8 mouse cellular contexts compared by ENCODE assay signal in the genomic region with DNA sequence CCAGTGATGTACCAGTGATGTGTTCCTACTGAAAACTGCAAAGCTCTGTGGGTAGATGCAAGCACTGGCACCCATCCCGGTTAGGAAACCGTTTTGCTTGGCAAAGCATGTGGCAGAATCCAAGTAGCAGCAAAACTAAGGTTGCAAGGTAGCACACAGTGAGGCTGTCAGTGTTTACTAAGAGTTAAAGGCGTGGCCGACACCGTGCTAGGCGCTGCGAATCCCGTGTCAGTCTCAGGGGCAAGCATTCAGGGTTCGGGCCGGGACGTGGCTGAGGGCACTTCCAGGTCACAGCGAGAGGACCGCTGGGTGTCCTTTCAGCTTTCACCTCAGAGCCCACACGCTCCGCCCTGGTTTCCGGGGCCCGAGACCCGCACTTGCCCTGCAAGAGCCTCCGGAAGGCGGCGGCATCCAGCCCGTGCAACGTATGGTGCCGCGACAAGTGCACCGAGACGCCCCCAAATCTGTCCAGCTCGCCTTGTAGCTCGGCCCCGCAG. TPM values are rescaled to one million over a fixed set of nuclear protein-coding genes. Genes with fewer than 3 reads are reported as not detected.
A peak's percentile ranks its signal among the peaks of the same experiment; 100 is the strongest.
DNase-seq lines count a peak whose midpoint lies in the region; ATAC-seq and TF ChIP-seq lines count a peak whose summit lies in the region.

No protein-coding gene starts in this region.

- no peaks in the 10 kb centered on the region for H3K9me3 ChIP-seq in heart, embryonic 11.5 days (replicated peaks; ENCODE audit: control insufficient read depth, low read length)
- H3K9me3 ChIP-seq in CH12.LX (replicated peaks; ENCODE audit: low read length) = no peaks in the 10 kb centered on the region
- H3K9me3 ChIP-seq in hindbrain, embryonic 12.5 days (replicated peaks) = no peaks in the 10 kb centered on the region
- no peaks in the 10 kb centered on the region for H3K9me3 ChIP-seq in limb, embryonic 14.5 days (ENCODE audit: control insufficient read depth, low read length)
- H3K9me3 ChIP-seq in midbrain, postnatal 0 days (ENCODE audit: low read length) = no peaks in the 10 kb centered on the region

- H3K27me3 ChIP-seq in heart, embryonic 11.5 days (ENCODE audit: control insufficient read depth, insufficient read depth, low read length) = no peaks in the 10 kb centered on the region
- no peaks in the 10 kb centered on the region for H3K27me3 ChIP-seq in CH12.LX (replicated peaks)
- H3K27me3 ChIP-seq in hindbrain, embryonic 12.5 days = no peaks in the 10 kb centered on the region
- H3K27me3 ChIP-seq in limb, embryonic 14.5 days (ENCODE audit: control insufficient read depth, insufficient read depth, low read length) = no peaks in the 10 kb centered on the region
- H3K27me3 ChIP-seq in midbrain, postnatal 0 days (ENCODE audit: insufficient read depth, low read length) = no peaks in the 10 kb centered on the region

- H3K4me1 ChIP-seq in heart, embryonic 11.5 days (ENCODE audit: control insufficient read depth, insufficient read depth, low read length) = peaks cover 8% of the 10 kb centered on the region; the same call in 1 of the 2 replicates
- peaks cover 7 to 29% of the 10 kb centered on the region in 2 experiments for H3K4me1 ChIP-seq in CH12.LX (ENCODE audit: control insufficient read depth in 1 of 2, insufficient read depth in 2 of 2)
- peaks cover 17% of the 10 kb centered on the region for H3K4me1 ChIP-seq in hindbrain, embryonic 12.5 days
- H3K4me1 ChIP-seq in limb, embryonic 14.5 days (ENCODE audit: control insufficient read depth, insufficient read depth, low read length) = peaks cover 11% of the 10 kb centered on the region
- peaks cover 4% of the 10 kb centered on the region; the same call in 1 of the 2 replicates for H3K4me1 ChIP-seq in midbrain, postnatal 0 days (ENCODE audit: insufficient read depth, low read length)

- H3K27ac ChIP-seq in heart, embryonic 11.5 days (ENCODE audit: low read depth, low read length) = peak overlapping the region; percentile 88
- H3K27ac ChIP-seq in CH12.LX (ENCODE audit: insufficient read depth, low read depth) = peak overlapping the region; percentile 53
- peak overlapping the region; percentile 78 for H3K27ac ChIP-seq in hindbrain, embryonic 12.5 days
- H3K27ac ChIP-seq in limb, embryonic 14.5 days (replicated peaks; ENCODE audit: low read depth, low read length) = peak overlapping the region; percentile 85
- peak overlapping the region; percentile 89 for H3K27ac ChIP-seq in midbrain, postnatal 0 days (ENCODE audit: low read depth, low read length)

- in situ Hi-C loops in CH12.LX (cut with MboI; ENCODE audit: low pct_ligation_motif_present, low pct_unique_long_range_greater_than_20kb, low sequenced_read_pairs) = loop anchor here (10.0 kb wide), 1 partner anchor 94 kb away; no protein-coding TSS in a partner anchor

- no peak for TF ChIP-seq RAD21 in CH12.LX (IDR thresholded peaks at IDR 0.05; ENCODE audit: low read depth, low read length)

- peak overlapping the region; percentile 84 for H3K9ac ChIP-seq in heart, embryonic 11.5 days (ENCODE audit: low read depth, low read length)
- peak overlapping the region; percentile 70 for H3K9ac ChIP-seq in CH12.LX (ENCODE audit: insufficient read depth, low read depth)
- peak overlapping the region; percentile 78 for H3K9ac ChIP-seq in hindbrain, embryonic 12.5 days
- peak overlapping the region; percentile 82 for H3K9ac ChIP-seq in limb, embryonic 14.5 days (ENCODE audit: low read depth, low read length, severe bottlenecking)
- H3K9ac ChIP-seq in midbrain, postnatal 0 days (replicated peaks; ENCODE audit: low read length, poor library complexity, severe bottlenecking) = peak overlapping the region; percentile 64

- 0% methylated on average over 30 of the region's 30 CpGs for WGBS in heart, embryonic 11.5 days (ENCODE audit: insufficient replicate concordance)
- WGBS in hindbrain, embryonic 12.5 days = under 1% methylated on average over 29 of the region's 30 CpGs
- under 1% methylated on average over 30 of the region's 30 CpGs for WGBS in limb, embryonic 14.5 days
- under 1% methylated on average over 30 of the region's 30 CpGs for WGBS in midbrain, postnatal 0 days

- peak in 1 of 2 experiments; percentile 6; a peak in 1 of 4 replicates for TF ChIP-seq CTCF in CH12.LX (conservative IDR thresholded peaks at IDR 0.05 in 1 of 2, IDR thresholded peaks at IDR 0.05 in 1 of 2; ENCODE audit: low read depth in 2 of 2, low read length in 2 of 2)
- peak; percentile 50 for TF ChIP-seq CTCF in midbrain, postnatal 0 days (IDR thresholded peaks at IDR 0.05)

- DNase-seq in heart, postnatal 4 days = no peak
- peak; percentile 73 for DNase-seq in CH12.LX (ENCODE audit: extremely low read depth)
- DNase-seq in c-Kit-positive CD71-positive TER-119-negative erythroid progenitor cells, embryonic 14.5 days (ENCODE audit: low read depth) = peak; percentile 50
- DNase-seq in limb, embryonic 14.5 days (ENCODE audit: low spot score) = no peak
- DNase-seq in midbrain, postnatal 0 days (ENCODE audit: low spot score) = peak; percentile 54
- DNase-seq in Muller cell, postnatal 12 days (ENCODE audit: inconsistent ontology term) = no peak

- peak overlapping the region; percentile 74 for H3K4me2 ChIP-seq in heart, embryonic 11.5 days
- peak overlapping the region; percentile 72 for H3K4me2 ChIP-seq in CH12.LX (ENCODE audit: insufficient read depth, low read depth, poor library complexity, severe bottlenecking)
- H3K4me2 ChIP-seq in hindbrain, embryonic 12.5 days (replicated peaks) = peak overlapping the region; percentile 82
- H3K4me2 ChIP-seq in limb, embryonic 14.5 days (replicated peaks; ENCODE audit: low read depth, low read length, severe bottlenecking) = peak overlapping the region; percentile 83
- peak overlapping the region; percentile 64 for H3K4me2 ChIP-seq in midbrain, postnatal 0 days (ENCODE audit: low read depth, low read length, poor library complexity, severe bottlenecking)

- ATAC-seq in heart, embryonic 11.5 days (replicated peaks; ENCODE audit: insufficient number of reproducible peaks, low FRiP score, low TSS enrichment) = no peak; the same call in 1 of the 2 replicates
- ATAC-seq in hindbrain, embryonic 12.5 days (ENCODE audit: low FRiP score) = peak; percentile 24
- ATAC-seq in limb, embryonic 14.5 days (ENCODE audit: low FRiP score, low read depth) = no peak; the same call in 1 of the 2 replicates
- ATAC-seq in midbrain, postnatal 0 days (ENCODE audit: low FRiP score) = no peak

- TF ChIP-seq POLR2A in CH12.LX (IDR thresholded peaks at IDR 0.05; ENCODE audit: low read depth, low read length) = no peak
- TF ChIP-seq POLR2A in limb, embryonic 14.5 days (IDR thresholded peaks at IDR 0.05; ENCODE audit: borderline replicate concordance, extremely low read depth, insufficient read depth, insufficient read length) = no peak

- H3K79me2 ChIP-seq in CH12.LX (replicated peaks; ENCODE audit: control insufficient read depth, extremely low read depth, insufficient read depth, poor library complexity, severe bottlenecking) = peaks cover 27% of the 10 kb centered on the region

- no peaks in the 10 kb centered on the region for H3K36me3 ChIP-seq in heart, embryonic 11.5 days (ENCODE audit: control insufficient read depth, insufficient read depth, low read length)
- peaks cover 0 to 18% of the 10 kb centered on the region in 2 experiments for H3K36me3 ChIP-seq in CH12.LX (replicated peaks in 1 of 2; ENCODE audit: control insufficient read depth in 1 of 2, insufficient read depth in 1 of 2, low read length in 1 of 2)
- H3K36me3 ChIP-seq in hindbrain, embryonic 12.5 days = no peaks in the 10 kb centered on the region
- no peaks in the 10 kb centered on the region for H3K36me3 ChIP-seq in limb, embryonic 14.5 days (ENCODE audit: control insufficient read depth, insufficient read depth, low read length)
- no peaks in the 10 kb centered on the region for H3K36me3 ChIP-seq in midbrain, postnatal 0 days (ENCODE audit: insufficient read depth, low read length)

- dilution Hi-C loops in CH12.LX (cut with MboI; ENCODE audit: extremely low pct_ligation_motif_present, extremely low pct_unique_long_range_greater_than_20kb, low sequenced_read_pairs) = no loop called here

- H3K4me3 ChIP-seq in heart, embryonic 11.5 days (ENCODE audit: low read depth, low read length) = peak overlapping the region; percentile 77
- peak overlapping the region; percentile 78 to 83 (median 82) for H3K4me3 ChIP-seq in CH12.LX (replicated peaks in 1 of 3; ENCODE audit: low read depth in 2 of 3, low read length in 2 of 3, poor library complexity in 1 of 3)
- H3K4me3 ChIP-seq in hindbrain, embryonic 12.5 days = peak overlapping the region; percentile 97
- H3K4me3 ChIP-seq in limb, embryonic 14.5 days (replicated peaks; ENCODE audit: low read length) = peak overlapping the region; percentile 94
- peak overlapping the region; percentile 67 for H3K4me3 ChIP-seq in midbrain, postnatal 0 days (ENCODE audit: low read depth, low read length)

- TF ChIP-seq EP300 in CH12.LX (IDR thresholded peaks at IDR 0.05; ENCODE audit: low read length) = no peak

TF ChIP-seq in CH12.LX, 34 proteins besides CTCF, POLR2A, EP300 and RAD21 (continues in another document):
- peak; percentile 45; the same call in 1 of the 2 replicates for TF ChIP-seq TBP (conservative IDR thresholded peaks at IDR 0.05; ENCODE audit: low read depth, low read length)
- peak; percentile 61; the same call in 1 of the 2 replicates for TF ChIP-seq UBTF (IDR thresholded peaks at IDR 0.05; ENCODE audit: low read depth, low read length)

RNA-seq across cellular contexts. Expression of gene Spata5, which starts 0.7 kb away (rescaled TPM):
- 27.8 TPM in 2 replicates for polyA plus RNA-seq in heart, embryonic 11.5 days (2014; fragmentation: Nextera tagmentation; extraction: Ambion mirVana)
- total RNA-seq in heart, postnatal 4 days (2021) = 10 to 100 TPM; 25.4 to 28.9 TPM
- total RNA-seq in CH12.LX (2012; rRNA removed) (35.0 and 52.0 TPM in 2 replicates), CH12.LX (2014; rRNA removed) (49.7 and 66.1 TPM in 2 replicates)
- 43.8 and 52.9 TPM in 2 replicates for polyA plus RNA-seq in CH12.LX (2012; ENCODE audit: insufficient read length, low read depth)
- polyA plus RNA-seq in hindbrain, embryonic 12.5 days (2016; fragmentation: Nextera tagmentation; extraction: Ambion mirVana) = 31.0 and 35.3 TPM in 2 replicates
- 5.7 and 9.6 TPM in 2 replicates for polyA plus RNA-seq in limb, embryonic 14.5 days (2012; rRNA removed)
- polyA plus RNA-seq in limb, embryonic 14.5 days (2014; fragmentation: Nextera tagmentation; extraction: Ambion mirVana) = 39.9 and 40.2 TPM in 2 replicates
- total RNA-seq in midbrain, postnatal 0 days (2014; rRNA removed) = 17.4 and 19.5 TPM in 2 replicates
- 18.9 and 20.2 TPM in 2 replicates for polyA plus RNA-seq in midbrain, postnatal 0 days (2015; fragmentation: Nextera tagmentation; extraction: Ambion mirVana)

RNA-seq across cellular contexts. Expression of gene Nudt6, which starts 1.0 kb away (rescaled TPM):
- 8.2 and 13.2 TPM in 2 replicates for polyA plus RNA-seq in heart, embryonic 11.5 days (2014; fragmentation: Nextera tagmentation; extraction: Ambion mirVana)
- 10 to 100 TPM; 15.0 to 15.1 TPM for total RNA-seq in heart, postnatal 4 days (2021)
- total RNA-seq in CH12.LX (2012; rRNA removed) (7.7 and 9.4 TPM in 2 replicates), CH12.LX (2014; rRNA removed) (4.8 and 6.0 TPM in 2 replicates)
- polyA plus RNA-seq in CH12.LX (2012; ENCODE audit: insufficient read length, low read depth) = 9.0 and 9.6 TPM in 2 replicates
- 4.2 and 5.1 TPM in 2 replicates for polyA plus RNA-seq in hindbrain, embryonic 12.5 days (2016; fragmentation: Nextera tagmentation; extraction: Ambion mirVana)
- 7.2 and 8.9 TPM in 2 replicates for polyA plus RNA-seq in limb, embryonic 14.5 days (2012; rRNA removed)
- polyA plus RNA-seq in limb, embryonic 14.5 days (2014; fragmentation: Nextera tagmentation; extraction: Ambion mirVana) = 5.0 and 5.9 TPM in 2 replicates
- total RNA-seq in midbrain, postnatal 0 days (2014; rRNA removed) = 1.3 and 4.3 TPM in 2 replicates
- polyA plus RNA-seq in midbrain, postnatal 0 days (2015; fragmentation: Nextera tagmentation; extraction: Ambion mirVana) = 10.7 and 10.9 TPM in 2 replicates

Comparison
In these comparisons a context has a peak if more than half of its experiments do, and no peak if none do; other contexts are left out.
1. DNase-seq: peak in CH12.LX (single experiment), c-Kit-positive CD71-positive TER-119-negative erythroid progenitor cells, embryonic 14.5 days (single experiment) and midbrain, postnatal 0 days (single experiment); none in heart, postnatal 4 days (single experiment), limb, embryonic 14.5 days (single experiment) and Muller cell, postnatal 12 days (single experiment).
2. Peak in every context shown above with its lines, with median percentiles within 50 percentile points of each other: H3K27ac ChIP-seq, H3K4me2 ChIP-seq, H3K4me3 ChIP-seq and H3K9ac ChIP-seq.